Comparison of ENCODE assay signal across 8 mouse cellular contexts in genomic region chr16:38346529-38347325, GRCm38 (mm10). TPM values are rescaled to one million over a fixed set of nuclear protein-coding genes. Genes with fewer than 3 reads are reported as not detected.
DNase-seq lines count a peak whose midpoint lies in the region; ATAC-seq lines count a peak whose summit lies in the region.

TSS of gene Cox17 (plus strand) at chr16:38346991.
TSS of gene Gm21987 (plus strand) at chr16:38347040.

- ATAC-seq in hindbrain, embryonic 15.5 days (ENCODE audit: low FRiP score, low read depth): peak; percentile 98

- peak within 1 kb of the TSS; percentile 83 for H3K27ac ChIP-seq in hindbrain, embryonic 15.5 days (replicated peaks)

- H3K9me3 ChIP-seq in hindbrain, embryonic 15.5 days: no peaks in the 10 kb centered on the region

- peak within 1 kb of the TSS; percentile 64 for H3K9ac ChIP-seq in hindbrain, embryonic 15.5 days

- WGBS in hindbrain, embryonic 15.5 days: 2% methylated on average over 35 of the region's 35 CpGs

- H3K4me3 ChIP-seq in hindbrain, embryonic 15.5 days: peak within 1 kb of the TSS; percentile 57

- peaks cover 16% of the 10 kb centered on the region for H3K4me1 ChIP-seq in hindbrain, embryonic 15.5 days (replicated peaks)

- peaks cover 22% of the 10 kb centered on the region for H3K36me3 ChIP-seq in hindbrain, embryonic 15.5 days

- peak; percentile 94 for DNase-seq in T-cell, adult 2 months (ENCODE audit: low spot score)
- DNase-seq in cerebellum, postnatal 36 days: peak; percentile 93 to 95
- peak; percentile 93 to 95 for DNase-seq in frontal cortex, postnatal 36 days (ENCODE audit: low spot score in 2 of 2)
- peak; percentile 94 for DNase-seq in left cerebral cortex, adult 11 months (ENCODE audit: low spot score)
- DNase-seq in lung, postnatal 4 days: peak; percentile 92 to 94
- DNase-seq in retina, postnatal 7 days (ENCODE audit: low read depth, low spot score): peak; percentile 87
- peak; percentile 68 for DNase-seq in urinary bladder, adult 2 months (ENCODE audit: low spot score)

- peak within 1 kb of the TSS; percentile 66 for H3K4me2 ChIP-seq in hindbrain, embryonic 15.5 days

- no peaks in the 10 kb centered on the region for H3K27me3 ChIP-seq in hindbrain, embryonic 15.5 days

RNA-seq across cellular contexts. Expression of gene Cox17, which starts in this region (rescaled TPM):
- 74.4 and 94.5 TPM in 2 replicates for polyA plus RNA-seq in hindbrain, embryonic 15.5 days (2015; fragmentation: Nextera tagmentation; extraction: Ambion mirVana)
- polyA plus RNA-seq in urinary bladder, adult 2 months (2012; rRNA removed): 203 and 240 TPM in 2 replicates

RNA-seq across cellular contexts. Expression of gene Gm21987, which starts in this region (rescaled TPM):
- polyA plus RNA-seq in hindbrain, embryonic 15.5 days (2015; fragmentation: Nextera tagmentation; extraction: Ambion mirVana): not detected in 2 replicates
- polyA plus RNA-seq in urinary bladder, adult 2 months (2012; rRNA removed): 0.25 TPM in 1 of 2 replicates, not detected in the other

Comparison
In these comparisons a context has a peak if more than half of its experiments do, and no peak if none do; other contexts are left out.
1. Peak in every context shown above with its lines: DNase-seq, ATAC-seq, H3K4me3 ChIP-seq and H3K27ac ChIP-seq.